Mouse (Mus musculus): Measurements from ENCODE around the gene Bsnd. TPM values are rescaled to one million over a fixed set of nuclear protein-coding genes. Genes with fewer than 3 reads are reported as not detected.

Gene Bsnd
- polyA plus RNA-seq, 1 experiment from 2014 or later, result 0.65 TPM

DNA sequence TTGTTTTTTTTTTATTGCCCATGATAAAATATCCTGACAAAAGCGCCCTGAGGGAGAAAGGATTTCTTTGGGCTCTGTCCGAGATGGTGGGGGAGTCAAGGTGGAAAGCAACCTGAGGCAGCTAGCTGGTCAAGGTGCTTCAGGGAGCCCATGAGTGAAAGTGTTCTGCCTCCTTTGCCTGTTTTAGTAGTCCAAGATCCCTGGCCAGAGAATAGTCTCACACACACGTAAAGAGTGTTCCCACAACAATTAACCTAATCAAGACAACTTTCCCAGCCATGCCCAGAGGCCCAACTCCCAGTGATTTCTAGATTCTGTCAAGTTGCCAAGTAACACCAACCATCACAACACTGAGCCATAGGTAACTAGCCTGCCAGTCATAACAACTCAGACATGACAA lies 30.5 kb upstream of the Bsnd start:
- ChIA-PET POLR2A (no interaction called here), CTCF (interaction anchor here (4.8 kb wide), 1 partner anchor 49 kb away, joined by 25 read pairs; no protein-coding TSS in a partner anchor)
- TF ChIP-seq CTCF (IDR thresholded peaks at IDR 0.05), result no peak
- ATAC-seq (no peak), DNase-seq (ENCODE audit: low read depth, low spot score) (no peak)
- in situ Hi-C loops (cut with MboI; ENCODE audit: low pct_unique_long_range_greater_than_20kb), result loop anchor here (5.0 kb wide), 1 partner anchor 45 kb away; no protein-coding TSS in a partner anchor
- no peaks in the 10 kb centered on the region for H3K27me3 ChIP-seq

DNA sequence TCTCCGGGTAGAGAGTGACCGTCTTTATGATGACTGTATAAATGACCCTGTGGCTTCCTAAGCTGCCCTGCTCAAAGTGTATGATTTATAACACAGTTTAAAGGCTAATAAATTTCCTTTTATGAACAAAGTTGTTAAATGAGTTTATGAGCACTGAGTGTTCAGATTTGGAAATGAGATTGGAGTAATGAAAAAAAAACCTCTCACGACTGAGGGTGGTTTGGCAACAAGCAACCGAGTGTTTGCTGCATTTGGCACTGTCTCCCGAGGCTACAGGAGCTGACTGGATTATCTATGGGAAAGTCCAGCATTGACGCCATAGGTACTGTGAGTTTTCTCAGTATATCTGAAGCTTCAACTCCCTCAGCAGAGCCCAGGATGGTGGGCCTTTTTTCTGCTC lies 22.5 kb upstream of the Bsnd start:
- TF ChIP-seq CTCF (IDR thresholded peaks at IDR 0.05), result no peak
- no peak for ATAC-seq
- ChIA-PET POLR2A (no interaction called here), CTCF (interaction anchor here (1.2 to 2.1 kb wide), 3 partner anchors 12 to 40 kb away, joined by 4 to 9 read pairs (median 4); no protein-coding TSS in a partner anchor)
- in situ Hi-C loops (cut with MboI; ENCODE audit: low pct_unique_long_range_greater_than_20kb), result no loop called here
- no peak for DNase-seq (ENCODE audit: low read depth, low spot score)
- H3K27me3 ChIP-seq, result no peaks in the 10 kb centered on the region

- ATAC-seq (no peak), DNase-seq (ENCODE audit: low read depth, low spot score) (no peak)
- in situ Hi-C loops (cut with MboI; ENCODE audit: low pct_unique_long_range_greater_than_20kb), result no loop called here
- H3K27me3 ChIP-seq, result no peaks in the 10 kb centered on the region
- POLR2A ChIA-PET, result interaction anchor here (0.9 kb wide), 1 partner anchor 18 kb away, joined by 3 read pairs; no protein-coding TSS in a partner anchor
- TF ChIP-seq CTCF (IDR thresholded peaks at IDR 0.05), result no peak
- CTCF ChIA-PET, result no interaction called here
These were observed 17.8 kb upstream of the Bsnd start for GRCm38 (mm10) chr4:106509888-106510287.

DNA sequence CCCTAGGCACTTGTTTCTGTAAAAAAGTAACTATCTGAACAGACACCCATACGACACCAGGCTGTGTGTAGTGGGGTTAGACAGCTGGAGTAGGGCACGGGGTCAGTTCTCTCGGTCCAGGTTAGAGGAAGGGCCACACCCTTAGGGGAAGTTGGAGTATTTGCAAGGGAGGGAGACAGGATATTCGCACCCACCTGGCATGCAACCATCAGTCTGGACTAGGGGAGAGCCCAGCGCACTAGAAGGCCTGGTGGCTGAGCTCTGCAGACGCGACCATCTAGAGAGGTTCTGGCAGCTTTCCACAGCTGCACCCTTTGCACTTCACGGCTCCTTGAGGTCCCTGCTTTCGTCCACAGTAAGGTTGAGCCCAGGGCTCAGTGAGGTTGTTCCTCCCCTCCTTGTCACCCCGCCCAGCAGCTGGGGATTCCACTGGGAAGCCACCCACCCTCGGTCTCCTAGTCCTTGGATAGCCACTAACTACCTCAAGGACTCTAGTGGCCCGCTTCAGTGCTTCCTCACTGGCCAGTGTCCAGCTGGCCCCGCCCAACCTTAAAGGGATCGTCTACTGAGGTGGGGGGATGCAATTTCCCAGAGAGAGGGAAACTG lies 13.5 kb upstream of the Bsnd start:
- in situ Hi-C loops (cut with MboI; ENCODE audit: low pct_unique_long_range_greater_than_20kb), result no loop called here
- DNase-seq (ENCODE audit: low read depth, low spot score) (no peak), ATAC-seq (peak; percentile 7)
- TF ChIP-seq CTCF (IDR thresholded peaks at IDR 0.05), result no peak
- H3K27me3 ChIP-seq, result no peaks in the 10 kb centered on the region
- ChIA-PET CTCF (interaction anchor here (1.0 to 3.8 kb wide), 5 partner anchors 14 to 32 kb away, joined by 3 to 16 read pairs (median 4); no protein-coding TSS in a partner anchor), POLR2A (no interaction called here)

DNA sequence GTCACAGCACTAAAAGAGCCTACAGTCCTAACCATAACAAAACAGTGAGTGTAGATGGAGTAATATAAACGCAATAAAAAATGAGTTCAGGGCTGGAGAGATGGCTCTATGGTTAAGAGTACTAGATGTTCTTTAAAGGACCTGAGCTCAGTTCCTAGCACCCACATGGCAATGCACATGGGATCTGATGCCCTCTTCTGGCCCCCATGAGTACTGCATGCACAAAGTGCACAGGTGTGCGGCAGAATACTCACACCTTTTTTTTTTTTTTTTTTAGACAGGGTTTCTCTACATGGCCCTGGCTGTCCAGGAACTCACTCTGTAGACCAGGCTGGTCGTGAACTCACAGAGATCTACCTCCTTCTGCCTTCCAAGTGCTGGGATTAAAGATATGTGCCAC lies 11.5 kb upstream of the Bsnd start:
- ChIA-PET CTCF (interaction anchor here (1.0 kb wide), 1 partner anchor 29 kb away, joined by 3 read pairs; no protein-coding TSS in a partner anchor), POLR2A (no interaction called here)
- no peaks in the 10 kb centered on the region for H3K27me3 ChIP-seq
- in situ Hi-C loops (cut with MboI; ENCODE audit: low pct_unique_long_range_greater_than_20kb), result no loop called here
- DNase-seq (ENCODE audit: low read depth, low spot score) (no peak), ATAC-seq (no peak)
- no peak for TF ChIP-seq CTCF (IDR thresholded peaks at IDR 0.05)

DNA sequence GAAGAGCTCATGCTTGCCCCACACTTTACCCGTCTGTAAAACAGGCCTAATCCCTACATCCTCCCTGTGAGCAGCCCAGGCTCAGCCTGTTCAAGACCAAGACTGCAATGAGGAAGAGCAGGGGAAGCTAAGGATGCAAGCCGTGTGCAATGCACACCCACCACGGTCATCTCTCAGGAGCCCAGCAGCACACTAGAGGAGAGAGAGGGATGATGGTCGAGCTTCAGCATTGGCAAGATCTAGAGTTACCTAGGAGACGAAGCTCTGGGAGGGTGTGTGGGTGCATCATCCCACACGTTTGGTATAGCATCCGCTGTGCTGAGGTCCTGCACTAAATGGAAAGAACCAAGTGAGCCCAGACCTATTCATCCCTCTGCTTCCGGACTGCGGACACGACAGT lies 8.0 kb upstream of the Bsnd start:
- no peak for ATAC-seq
- in situ Hi-C loops (cut with MboI; ENCODE audit: low pct_unique_long_range_greater_than_20kb), result no loop called here
- ChIA-PET POLR2A (no interaction called here), CTCF (interaction anchor here (0.6 to 4.3 kb wide), 6 partner anchors 9 to 518 kb away, joined by 3 to 21 read pairs (median 6); no protein-coding TSS in a partner anchor)
- DNase-seq (ENCODE audit: low read depth, low spot score), result no peak
- no peaks in the 10 kb centered on the region for H3K27me3 ChIP-seq
- no peak for TF ChIP-seq CTCF (IDR thresholded peaks at IDR 0.05)

- no peak for TF ChIP-seq CTCF (IDR thresholded peaks at IDR 0.05)
- no peaks in the 10 kb centered on the region for H3K27me3 ChIP-seq
- ChIA-PET POLR2A (no interaction called here), CTCF (interaction anchor here (1.1 to 4.3 kb wide), 6 partner anchors 9 to 31 kb away, joined by 3 to 21 read pairs (median 4); no protein-coding TSS in a partner anchor)
- DNase-seq (ENCODE audit: low read depth, low spot score), result no peak
- in situ Hi-C loops (cut with MboI; ENCODE audit: low pct_unique_long_range_greater_than_20kb), result no loop called here
- ATAC-seq, result no peak
These were observed 6.4 kb upstream of the Bsnd start for GRCm38 (mm10) chr4:106498471-106498844.

- in situ Hi-C loops (cut with MboI; ENCODE audit: low pct_unique_long_range_greater_than_20kb), result no loop called here
- DNase-seq (ENCODE audit: low read depth, low spot score) (no peak), ATAC-seq (no peak)
- ChIA-PET CTCF (interaction anchor here (1.1 to 4.3 kb wide), 3 partner anchors 9 to 31 kb away, joined by 3 to 21 read pairs (median 18); no protein-coding TSS in a partner anchor), POLR2A (no interaction called here)
- H3K27me3 ChIP-seq, result no peaks in the 10 kb centered on the region
- no peak for TF ChIP-seq CTCF (IDR thresholded peaks at IDR 0.05)
These were observed 5.8 kb upstream of the Bsnd start for GRCm38 (mm10) chr4:106497776-106498470.

DNA sequence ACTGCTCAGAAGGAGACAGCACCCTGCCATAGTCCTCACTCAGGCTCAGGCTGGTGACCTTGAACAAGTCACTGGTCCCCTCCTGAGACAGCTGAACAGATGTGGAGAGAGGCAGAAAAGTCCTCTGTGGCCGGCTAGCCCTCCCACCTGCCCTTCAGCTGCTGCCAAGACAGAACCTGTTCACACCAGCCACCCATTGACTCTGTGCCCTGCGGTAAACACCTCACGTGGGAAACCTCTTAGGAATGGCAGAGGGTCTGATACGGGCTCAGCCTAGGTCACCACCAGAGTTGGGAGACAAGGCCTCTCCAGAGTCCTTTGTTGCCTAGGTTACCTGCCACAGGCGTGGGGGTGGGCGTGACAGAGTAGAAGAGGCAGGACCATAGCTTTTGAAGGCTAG lies 4.8 kb upstream of the Bsnd start:
- ChIA-PET POLR2A (no interaction called here), CTCF (interaction anchor here (2.1 to 4.3 kb wide), 2 partner anchors 17 to 32 kb away, joined by 5 to 18 read pairs; no protein-coding TSS in a partner anchor)
- in situ Hi-C loops (cut with MboI; ENCODE audit: low pct_unique_long_range_greater_than_20kb), result no loop called here
- no peaks in the 10 kb centered on the region for H3K27me3 ChIP-seq
- ATAC-seq (no peak), DNase-seq (ENCODE audit: low read depth, low spot score) (no peak)
- no peak for TF ChIP-seq CTCF (IDR thresholded peaks at IDR 0.05)

GRCm38 (mm10) chr4:106493639-106494038 lies 1.6 kb upstream of the Bsnd start:
- CTCF ChIA-PET, result interaction anchor here (1.2 to 1.4 kb wide), 2 partner anchors 19 to 36 kb away, joined by 3 read pairs; no protein-coding TSS in a partner anchor
- in situ Hi-C loops (cut with MboI; ENCODE audit: low pct_unique_long_range_greater_than_20kb), result no loop called here
- DNase-seq (ENCODE audit: low read depth, low spot score), result no peak
- no peak for TF ChIP-seq CTCF (IDR thresholded peaks at IDR 0.05)
- no peaks in the 10 kb centered on the region for H3K27me3 ChIP-seq
- no peak for ATAC-seq
- POLR2A ChIA-PET, result no interaction called here

DNA sequence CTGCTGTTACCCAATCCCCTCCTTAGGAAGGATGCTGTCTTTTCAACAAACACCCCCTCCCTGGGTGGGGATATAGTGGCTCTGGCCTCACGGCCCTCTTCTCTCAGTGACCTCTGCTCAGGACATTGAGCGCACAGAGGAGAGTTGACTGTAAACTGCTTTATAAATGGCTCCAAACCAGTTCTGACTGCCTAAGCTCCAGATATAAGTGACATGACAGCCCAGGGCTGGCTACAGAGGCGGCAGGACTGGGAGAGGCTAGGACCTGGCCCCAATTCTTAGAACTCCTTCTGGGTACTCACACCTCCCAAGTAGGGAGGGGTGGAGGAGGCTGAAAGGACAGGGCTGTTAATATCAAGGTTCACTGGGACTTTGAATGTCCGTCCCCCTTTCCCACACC lies 1.5 kb downstream of the Bsnd start:
- ChIA-PET POLR2A (no interaction called here), CTCF (interaction anchor here (1.5 kb wide), 1 partner anchor 10 kb away, joined by 6 read pairs; no protein-coding TSS in a partner anchor)
- DNase-seq (ENCODE audit: low read depth, low spot score) (no peak), ATAC-seq (no peak)
- in situ Hi-C loops (cut with MboI; ENCODE audit: low pct_unique_long_range_greater_than_20kb), result no loop called here
- TF ChIP-seq CTCF (IDR thresholded peaks at IDR 0.05), result no peak
- H3K27me3 ChIP-seq, result no peaks in the 10 kb centered on the region
